Mouse (Mus musculus) liver, adult 2 months (tissue): ENCODE results near the gene Pdcd7. TPM values are rescaled to one million over a fixed set of nuclear protein-coding genes. Genes with fewer than 3 reads are reported as not detected.

Experiments used
- DNase-seq: peaks from one replicate; pipeline ENCODE4 v3.0.0-alpha.2; 2011; ENCODE audit warnings: low read depth, low spot score; ENCODE audit errors: extremely low read depth
- H3K27ac ChIP-seq: fragments of 200-500 bp; replicated peaks from 2 replicates; pipeline ENCODE4 v1.5.1; 2012; ENCODE audit warnings: low read depth, mild to moderate bottlenecking, control low read depth, inconsistent platforms, low read length; ENCODE audit not compliant: insufficient read depth
- H3K27me3 ChIP-seq: fragments of 200-500 bp; 2 replicates; pipeline ENCODE4 v1.6.1; 2012; ENCODE audit warnings: mild to moderate bottlenecking, moderate library complexity, low read length, inconsistent platforms; ENCODE audit not compliant: control insufficient read depth, insufficient read depth
- H3K36me3 ChIP-seq: fragments of 200-500 bp; 2 replicates; pipeline ENCODE4 v1.6.1; 2012; ENCODE audit warnings: low read length, inconsistent platforms; ENCODE audit not compliant: control insufficient read depth, insufficient read depth
- H3K4me1 ChIP-seq: fragments of 200-500 bp; 2 replicates; pipeline ENCODE4 v1.6.1; 2011; ENCODE audit warnings: low read length; ENCODE audit not compliant: control insufficient read depth, insufficient read depth
- H3K4me3 ChIP-seq: fragments of 200-500 bp; 2 replicates; pipeline ENCODE4 v1.5.1; 2011; ENCODE audit warnings: low read depth, mild to moderate bottlenecking, control low read depth, low read length, moderate library complexity; ENCODE audit not compliant: insufficient read depth
- H3K79me2 ChIP-seq: fragments of 200-500 bp; 2 replicates; pipeline ENCODE4 v1.6.1; 2012; ENCODE audit warnings: inconsistent platforms, mild to moderate bottlenecking, low read length, moderate library complexity; ENCODE audit not compliant: control insufficient read depth, insufficient read depth
- H3K9ac ChIP-seq: fragments of 200-500 bp; 2 replicates; pipeline ENCODE4 v1.6.1; 2012; ENCODE audit warnings: low read depth, mild to moderate bottlenecking, control low read depth, inconsistent platforms, low read length
- CTCF ChIP-seq: fragments of 200-500 bp; IDR thresholded peaks from 2 replicates; pipeline ENCODE4 v1.5.1; 2011; ENCODE audit warnings: low read depth, low read length, control low read depth
- POLR2A ChIP-seq: fragments of 200-500 bp; IDR thresholded peaks from 2 replicates; pipeline ENCODE4 v1.6.1; 2011; ENCODE audit warnings: low read length, control low read depth; ENCODE audit not compliant: insufficient read depth; ENCODE audit errors: extremely low read depth
- WGBS: fragments of 180-500 bp; shearing (Covaris S2); methylation state at CpG from one replicate; pipeline ENCODE4 v1.1.7; 2018; 5-methylcytosine and 5-hydroxymethylcytosine counted together
- polyA plus RNA-seq: library from polyadenylated mRNA; depleted of rRNA; stranded (reverse); fragments of >200 nt; gene quantifications from 2 replicates; pipeline ENCODE4 v1.2.3, GENCODE M21; 2012
- total RNA-seq: library from RNA; depleted of rRNA; stranded (reverse); fragments of >200 nt; gene quantifications from 2 replicates; pipeline ENCODE4 v1.2.3, GENCODE M21; 2014

The Pdcd7 gene
- total and polyA plus RNA-seq, 2 experiments, result 4.5 to 5.6 TPM

GRCm38 (mm10) chr9:65393606-65394005, 47.7 kb downstream of the Pdcd7 start:
- no peak overlapping the region for H3K4me3 ChIP-seq
- TF ChIP-seq CTCF (no peak), POLR2A (no peak)
- H3K4me1 ChIP-seq, result peaks cover 11% of the 10 kb centered on the region; the same call in 1 of the 2 replicates
- DNase-seq, result no peak
- H3K36me3 ChIP-seq, result no peaks in the 10 kb centered on the region
- H3K27me3 ChIP-seq, result peaks cover 9% of the 10 kb centered on the region; the same call in 1 of the 2 replicates
- WGBS, result 51% methylated on average over 2 of the region's 2 CpGs
- no peak overlapping the region for H3K9ac ChIP-seq
- H3K27ac ChIP-seq, result no peak overlapping the region
- H3K79me2 ChIP-seq, result no peaks in the 10 kb centered on the region

GRCm38 (mm10) chr9:65394360-65394759, 48.5 kb downstream of the Pdcd7 start:
- 90% methylated on average over 2 of the region's 2 CpGs for WGBS
- no peak overlapping the region for H3K27ac ChIP-seq
- peaks cover 9% of the 10 kb centered on the region; the same call in 1 of the 2 replicates for H3K27me3 ChIP-seq
- H3K4me1 ChIP-seq, result peaks cover 11% of the 10 kb centered on the region; the same call in 1 of the 2 replicates
- H3K36me3 ChIP-seq, result no peaks in the 10 kb centered on the region
- TF ChIP-seq POLR2A (no peak), CTCF (no peak)
- no peak overlapping the region for H3K9ac ChIP-seq
- no peak for DNase-seq
- no peaks in the 10 kb centered on the region for H3K79me2 ChIP-seq
- no peak overlapping the region for H3K4me3 ChIP-seq

DNA sequence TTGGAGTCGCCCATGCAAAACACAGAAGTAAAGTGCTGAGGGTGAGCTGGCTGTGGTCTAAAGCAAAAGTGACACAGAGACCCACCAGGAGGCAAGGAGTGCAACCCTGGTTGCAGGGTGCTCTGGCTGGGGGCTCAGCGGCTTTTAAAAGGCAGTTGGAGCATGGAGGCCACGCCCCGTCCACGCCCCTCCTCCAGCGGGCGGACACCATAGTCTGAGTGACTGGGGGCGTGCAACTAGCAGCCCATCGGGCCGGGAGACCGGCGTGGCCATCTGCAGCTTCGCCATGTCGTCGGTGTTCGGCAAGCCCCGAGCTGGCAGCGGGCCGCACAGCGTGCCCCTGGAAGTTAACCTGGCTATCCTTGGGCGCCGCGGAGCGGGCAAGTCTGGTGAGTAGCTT, 52.4 kb downstream of the Pdcd7 start, which contains the start of gene Rasl12:
TSS of gene Rasl12 (plus strand) at position 228 of the 400 bp plus-strand sequence.
- DNase-seq, result no peak
- Histone ChIP-seq H3K27me3 (0 out of 2 replicates have a peak, but pooled peaks cover 2% of the 10 kb centered on the region), H3K9ac (no peak within 1 kb of the TSS; the same call in 1 of the 2 replicates)

DNA sequence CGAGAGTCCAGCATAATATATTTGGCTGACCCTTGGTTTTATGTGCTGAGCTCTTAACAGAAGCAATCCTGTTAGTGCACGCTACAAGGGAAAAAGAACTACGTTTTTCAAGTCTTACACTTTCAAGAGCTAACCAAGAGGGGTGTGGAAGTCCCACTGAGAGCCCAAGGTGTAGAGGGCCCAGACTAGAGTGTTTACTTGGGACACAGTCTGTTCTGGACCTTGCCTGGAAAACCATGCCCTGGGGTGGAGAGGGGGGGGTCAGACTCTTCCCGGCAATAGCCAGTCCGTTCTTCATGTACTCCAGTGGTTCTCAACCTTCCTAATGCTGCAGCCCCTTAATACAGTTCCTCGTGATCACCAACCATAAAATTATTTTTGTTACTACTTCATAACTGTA, 54.0 kb downstream of the Pdcd7 start:
- Histone ChIP-seq H3K27ac (no peak overlapping the region), H3K27me3 (0 out of 2 replicates have a peak, but pooled peaks cover 2% of the 10 kb centered on the region), H3K36me3 (no peaks in the 10 kb centered on the region), H3K4me1 (no peaks in the 10 kb centered on the region), H3K4me3 (no peak overlapping the region), H3K9ac (no peak overlapping the region), H3K79me2 (no peaks in the 10 kb centered on the region)
- no peak for DNase-seq
- no peak for TF ChIP-seq CTCF
- no peak for TF ChIP-seq POLR2A
- 85% methylated on average over 6 of the region's 6 CpGs for WGBS

More for the DNA sequence above, 52.4 kb downstream of the Pdcd7 start, which contains the start of gene Rasl12:
- TF ChIP-seq POLR2A (no peak), CTCF (no peak)
- H3K4me3 ChIP-seq, result peak within 1 kb of the TSS; percentile 35; the same call in 1 of the 2 replicates
- H3K79me2 ChIP-seq, result no peaks in the 10 kb centered on the region
- 4% methylated on average over 24 of the region's 24 CpGs for WGBS
- no peaks in the 10 kb centered on the region for H3K36me3 ChIP-seq
- H3K4me1 ChIP-seq, result 0 out of 2 replicates have a peak, but pooled peaks cover 2% of the 10 kb centered on the region
- H3K27ac ChIP-seq, result no peak within 1 kb of the TSS

DNA sequence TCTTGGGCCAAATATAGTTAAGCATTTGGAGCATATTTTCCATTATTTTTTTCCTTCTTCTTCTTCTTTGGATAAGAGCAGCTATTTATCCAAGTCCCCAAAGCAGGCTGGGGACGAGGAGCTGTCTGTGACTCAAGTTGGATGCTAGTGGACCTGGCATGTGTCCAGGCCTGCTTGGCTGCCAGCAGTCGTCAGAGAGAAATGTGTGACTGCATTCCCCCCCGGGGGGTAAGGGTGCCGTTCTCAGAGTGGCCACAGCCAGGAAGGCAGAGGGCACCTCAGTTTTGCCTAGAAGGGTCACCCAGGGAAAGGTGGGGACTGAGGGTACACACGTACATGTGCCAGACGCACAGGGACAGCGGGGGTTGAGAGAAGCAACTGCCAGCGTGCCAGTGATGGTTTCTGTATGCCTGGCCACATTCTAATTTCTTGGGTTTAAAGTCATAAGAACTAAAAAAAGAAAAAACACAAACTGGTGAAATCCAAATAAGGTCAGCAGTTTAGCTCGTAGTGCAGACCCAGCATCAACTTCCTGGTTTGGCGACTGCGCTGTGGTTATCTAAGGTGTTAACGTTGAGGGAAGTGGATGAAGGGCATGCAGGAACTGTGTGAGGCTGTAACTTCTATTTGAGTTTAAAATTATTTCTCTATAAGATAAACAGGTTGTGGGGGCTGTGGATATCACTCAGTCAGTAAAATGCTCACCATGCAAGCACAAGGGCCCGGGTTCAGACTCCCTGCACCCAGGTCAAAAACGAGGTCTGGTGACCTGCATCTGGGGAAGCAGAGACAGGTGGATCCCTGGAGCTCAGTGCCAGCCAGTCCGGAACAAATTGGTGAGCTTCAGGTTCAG, 58.7 kb downstream of the Pdcd7 start:
- no peak for DNase-seq
- Histone ChIP-seq H3K4me3 (no peak overlapping the region), H3K27me3 (no peaks in the 10 kb centered on the region), H3K79me2 (no peaks in the 10 kb centered on the region), H3K36me3 (no peaks in the 10 kb centered on the region), H3K9ac (no peak overlapping the region), H3K4me1 (peaks cover 2% of the 10 kb centered on the region; the same call in 1 of the 2 replicates), H3K27ac (no peak overlapping the region)
- 67% methylated on average over 15 of the region's 15 CpGs for WGBS
- no peak for TF ChIP-seq CTCF
- no peak for TF ChIP-seq POLR2A

DNA sequence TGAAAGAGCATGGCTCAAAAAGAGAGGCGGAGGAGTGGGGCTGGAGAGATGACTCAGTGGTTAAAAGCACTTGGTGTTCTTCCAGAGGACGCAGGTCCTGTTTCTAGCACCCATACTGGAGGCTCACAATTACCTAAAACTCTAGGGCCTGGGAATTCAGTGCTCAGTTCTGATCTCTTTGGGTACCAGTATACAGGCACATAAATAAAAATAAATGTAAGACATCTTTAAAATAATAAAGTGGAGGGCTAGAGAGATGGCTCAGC, 59.2 kb downstream of the Pdcd7 start:
- Histone ChIP-seq H3K4me1 (peaks cover 2% of the 10 kb centered on the region; the same call in 1 of the 2 replicates), H3K27ac (no peak overlapping the region), H3K9ac (no peak overlapping the region), H3K4me3 (no peak overlapping the region), H3K27me3 (no peaks in the 10 kb centered on the region), H3K36me3 (no peaks in the 10 kb centered on the region), H3K79me2 (no peaks in the 10 kb centered on the region)
- TF ChIP-seq POLR2A (no peak), CTCF (no peak)
- no peak for DNase-seq
- 90% methylated on average over 2 of the region's 2 CpGs for WGBS
